Mouse (Mus musculus) lung, embryonic 14.5 days (tissue): ENCODE measurements around the gene Zfp82. TPM values are rescaled to one million over a fixed set of nuclear protein-coding genes. Genes with fewer than 3 reads are reported as not detected.

Experiments used
- ATAC-seq: fragments of 200-750 bp; cut with Nextera tagmentation; 2 replicates; pipeline ENCODE4 v1.8.0; 2017; ENCODE audit warnings: mild to moderate bottlenecking, moderate TSS enrichment, moderate library complexity; ENCODE audit not compliant: insufficient read depth
- DNase-seq: peaks from one replicate; pipeline ENCODE4 v3.0.0-alpha.2; 2015
- H3K27ac ChIP-seq: fragments of 300-500 bp; sonication (generic); 2 replicates; pipeline ENCODE4 v1.5.1; 2014; ENCODE audit warnings: low read depth, mild to moderate bottlenecking, moderate library complexity
- H3K27me3 ChIP-seq: fragments of 300-500 bp; sonication (generic); 2 replicates; pipeline ENCODE4 v1.6.1; 2014; ENCODE audit warnings: low read length, control low read depth; ENCODE audit not compliant: insufficient read depth
- H3K36me3 ChIP-seq: fragments of 300-500 bp; sonication (generic); 2 replicates; pipeline ENCODE4 v1.6.1; 2014; ENCODE audit warnings: control low read depth; ENCODE audit not compliant: insufficient read depth
- H3K4me1 ChIP-seq: fragments of 300-500 bp; sonication (generic); 2 replicates; pipeline ENCODE4 v1.6.1; 2014; ENCODE audit warnings: antibody characterized with exemption, control low read depth; ENCODE audit not compliant: insufficient read depth
- H3K4me2 ChIP-seq: fragments of 300-500 bp; sonication (generic); 2 replicates; pipeline ENCODE4 v1.6.1; 2014; ENCODE audit warnings: mild to moderate bottlenecking
- H3K4me3 ChIP-seq: fragments of 300-500 bp; sonication (generic); 2 replicates; pipeline ENCODE4 v1.5.1; 2014; ENCODE audit warnings: low read depth, low read length
- H3K9ac ChIP-seq: fragments of 300-500 bp; sonication (generic); 2 replicates; pipeline ENCODE4 v1.6.1; 2014
- H3K9me3 ChIP-seq: fragments of 300-500 bp; sonication (generic); 2 replicates; pipeline ENCODE4 v1.6.1; 2016; ENCODE audit warnings: low read depth, low read length, control low read depth
- CTCF ChIP-seq: IDR thresholded peaks from 2 replicates; pipeline ENCODE4 v1.5.1; 2016; ENCODE audit warnings: antibody characterized with exemption, low read depth
- WGBS: fragments of 180-500 bp; shearing (Covaris S2); extraction: QIAGEN DNeasy Blood & Tissue Kit; methylation state at CpG from one replicate; pipeline ENCODE4 v1.1.7; 2014; 5-methylcytosine and 5-hydroxymethylcytosine counted together
- microRNA-seq: library from miRNA; unstranded; fragments of <30 nt; microRNA quantifications from one replicate; pipeline ENCODE4, GENCODE M21; 2016; ENCODE audit warnings: borderline number of aligned reads
- polyA plus RNA-seq: library from polyadenylated mRNA; unstranded; fragments of >200 nt; fragmentation: Nextera tagmentation; extraction: Ambion mirVana; gene quantifications from 2 replicates; pipeline ENCODE4 v1.2.1, GENCODE M21; 2014

Gene Zfp82
- polyA plus RNA-seq, 1 experiment from 2014 or later, result 4.5 TPM

GRCm38 (mm10) chr7:30008020-30008690 lies 64.5 kb downstream of the Zfp82 start:
- 70% methylated on average over 6 of the region's 6 CpGs for WGBS
- no peaks in the 10 kb centered on the region for H3K4me1 ChIP-seq
- no peaks in the 10 kb centered on the region for H3K9me3 ChIP-seq
- ATAC-seq, result no peak
- no peaks in the 10 kb centered on the region for H3K27me3 ChIP-seq
- H3K36me3 ChIP-seq, result peaks cover 64% of the 10 kb centered on the region
- no peak for DNase-seq
- H3K4me2 ChIP-seq, result no peak overlapping the region
- H3K27ac ChIP-seq, result no peak overlapping the region
- TF ChIP-seq CTCF, result no peak
- H3K9ac ChIP-seq, result no peak overlapping the region
- no peak overlapping the region for H3K4me3 ChIP-seq

GRCm38 (mm10) chr7:30007601-30008000 lies 65.1 kb downstream of the Zfp82 start:
- Histone ChIP-seq H3K4me2 (no peak overlapping the region), H3K27me3 (no peaks in the 10 kb centered on the region), H3K4me1 (no peaks in the 10 kb centered on the region), H3K9me3 (no peaks in the 10 kb centered on the region), H3K4me3 (no peak overlapping the region), H3K36me3 (peaks cover 67% of the 10 kb centered on the region), H3K9ac (no peak overlapping the region), H3K27ac (no peak overlapping the region)
- no peak for TF ChIP-seq CTCF
- 93% methylated on average over 1 of the region's 1 CpGs for WGBS
- ATAC-seq, result no peak
- DNase-seq, result no peak

Small RNA genes within 50 kb of the gene (microRNA-seq; reads per million reads assigned to microRNA genes)
- not detected for gene Gm23368

Other genes with a start within 250 kb of the Zfp82 start
- gene Zfp940, start 219.2 kb downstream of the Zfp82 start, polyA plus RNA-seq, result 6.0 and 7.2 TPM in 2 replicates
- gene Zfp420, start 212.9 kb downstream of the Zfp82 start, polyA plus RNA-seq, result 6.5 and 8.6 TPM in 2 replicates
- gene Zfp27, start 166.3 kb downstream of the Zfp82 start, polyA plus RNA-seq, result 11.3 and 12.6 TPM in 2 replicates
- 4.6 and 5.7 TPM in 2 replicates for gene Zfp383, start 164.7 kb downstream of the Zfp82 start, polyA plus RNA-seq
- 12.4 and 13.2 TPM in 2 replicates for gene Zfp74, start 118.8 kb downstream of the Zfp82 start, polyA plus RNA-seq
- 18.5 and 21.0 TPM in 2 replicates for gene Zfp568, start 88.9 kb downstream of the Zfp82 start, polyA plus RNA-seq
- gene Zfp14, start 21.5 kb downstream of the Zfp82 start, polyA plus RNA-seq, result 3.8 and 4.2 TPM in 2 replicates
- 1.7 and 2.0 TPM in 2 replicates for gene Gm26920, start 17.5 kb upstream of the Zfp82 start, polyA plus RNA-seq
- gene Zfp566, start 17.6 kb upstream of the Zfp82 start, polyA plus RNA-seq, result 10.3 and 10.9 TPM in 2 replicates
- gene Zfp260, start 21.9 kb upstream of the Zfp82 start, polyA plus RNA-seq, result 120 and 128 TPM in 2 replicates
- 8.1 and 9.1 TPM in 2 replicates for gene Zfp382, start 49.0 kb upstream of the Zfp82 start, polyA plus RNA-seq
- 16.8 and 17.0 TPM in 2 replicates for gene Zfp146, start 96.8 kb upstream of the Zfp82 start, polyA plus RNA-seq
- gene Cox7a1, start 111.2 kb upstream of the Zfp82 start, polyA plus RNA-seq, result 4.5 and 8.0 TPM in 2 replicates
- gene Capns1, start 125.9 kb upstream of the Zfp82 start, polyA plus RNA-seq, result 78.3 and 80.3 TPM in 2 replicates
- 187 and 192 TPM in 2 replicates for gene Polr2i, start 159.0 kb upstream of the Zfp82 start, polyA plus RNA-seq
- gene Tbcb, start 159.4 kb upstream of the Zfp82 start, polyA plus RNA-seq, result 175 and 182 TPM in 2 replicates
- 0.26 TPM in 1 of 2 replicates, not detected in the other for gene Ovol3, start 162.8 kb upstream of the Zfp82 start, polyA plus RNA-seq
- 0.26 and 0.30 TPM in 2 replicates for gene Thap8, start 207.2 kb upstream of the Zfp82 start, polyA plus RNA-seq
- gene Wdr62, start 207.5 kb upstream of the Zfp82 start, polyA plus RNA-seq, result 16.3 and 17.1 TPM in 2 replicates
- 31.1 and 41.9 TPM in 2 replicates for gene Clip3, start 218.8 kb upstream of the Zfp82 start, polyA plus RNA-seq
- 72.1 and 73.1 TPM in 2 replicates for gene Alkbh6, start 235.8 kb upstream of the Zfp82 start, polyA plus RNA-seq
- 21.9 and 23.2 TPM in 2 replicates for gene Syne4, start 241.9 kb upstream of the Zfp82 start, polyA plus RNA-seq
- gene E130208F15Rik, start 248.8 kb upstream of the Zfp82 start, polyA plus RNA-seq, result not detected in 2 replicates